Mouse (Mus musculus) lung, postnatal 0 days (tissue): ENCODE measurements at regions not wholly inside any gene's neighbourhood (a gene's known extent, or its start where the extent isn't known, plus 50 kb on each side); places are given as distances from the start of the nearest gene placed in this dataset.

ENCODE experiments used
- ATAC-seq: fragments of 200-750 bp; cut with Nextera tagmentation; 2 replicates; pipeline ENCODE4 v1.8.0; 2017; ENCODE audit warnings: moderate library complexity
- DNase-seq: peaks from one replicate; pipeline ENCODE4 v3.0.0-alpha.2; 2016; ENCODE audit warnings: low spot score
- H3K27ac ChIP-seq: fragments of 300-500 bp; sonication (generic); 2 replicates; pipeline ENCODE4 v1.5.1; 2014; ENCODE audit warnings: antibody characterized with exemption, mild to moderate bottlenecking, low read length, mixed read lengths
- H3K27me3 ChIP-seq: fragments of 300-500 bp; sonication (generic); replicated peaks from 2 replicates; pipeline ENCODE4 v1.6.1; 2014; ENCODE audit warnings: low read length, mixed read lengths; ENCODE audit not compliant: insufficient read depth
- H3K36me3 ChIP-seq: fragments of 300-500 bp; sonication (generic); 2 replicates; pipeline ENCODE4 v1.6.1; 2014; ENCODE audit warnings: low read length, mixed read lengths; ENCODE audit not compliant: insufficient read depth
- H3K4me1 ChIP-seq: fragments of 300-500 bp; sonication (generic); 2 replicates; pipeline ENCODE4 v1.6.1; 2014; ENCODE audit warnings: antibody characterized with exemption, low read depth, low read length, mixed read lengths; ENCODE audit not compliant: insufficient read depth
- H3K4me2 ChIP-seq: fragments of 300-500 bp; sonication (generic); replicated peaks from 2 replicates; pipeline ENCODE4 v1.6.1; 2014; ENCODE audit warnings: low read depth, mild to moderate bottlenecking, low read length, moderate library complexity, mixed read lengths
- H3K4me3 ChIP-seq: fragments of 300-500 bp; sonication (generic); 2 replicates; pipeline ENCODE4 v1.5.1; 2014; ENCODE audit warnings: low read depth, low read length
- H3K9ac ChIP-seq: fragments of 300-500 bp; sonication (generic); replicated peaks from 2 replicates; pipeline ENCODE4 v1.6.1; 2014; ENCODE audit warnings: low read depth, mild to moderate bottlenecking
- H3K9me3 ChIP-seq: fragments of 300-500 bp; sonication (generic); 2 replicates; pipeline ENCODE4 v1.6.1; 2016; ENCODE audit warnings: low read length, mixed read lengths
- CTCF ChIP-seq: IDR thresholded peaks from 2 replicates; pipeline ENCODE4 v1.5.1; 2016; ENCODE audit warnings: antibody characterized with exemption, mild to moderate bottlenecking
- EP300 ChIP-seq: IDR thresholded peaks from 2 replicates; pipeline ENCODE4 v1.6.1; 2016; ENCODE audit warnings: antibody characterized with exemption, mild to moderate bottlenecking, control low read depth
- WGBS: fragments of 180-500 bp; shearing (Covaris S2); extraction: QIAGEN DNeasy Blood & Tissue Kit; methylation state at CpG from one replicate; pipeline ENCODE4 v1.1.7; 2014; 5-methylcytosine and 5-hydroxymethylcytosine counted together

- Histone ChIP-seq H3K27me3 (no peaks in the 10 kb centered on the region), H3K4me3 (no peak overlapping the region), H3K9ac (no peak overlapping the region), H3K4me2 (no peak overlapping the region), H3K27ac (no peak overlapping the region), H3K9me3 (no peaks in the 10 kb centered on the region), H3K4me1 (no peaks in the 10 kb centered on the region), H3K36me3 (no peaks in the 10 kb centered on the region)
- no peak for DNase-seq
- 88% methylated on average over 6 of the region's 6 CpGs for WGBS
- TF ChIP-seq EP300: no peak
- no peak for ATAC-seq
These were observed 356.0 kb upstream of the Tmem161b start for GRCm38 (mm10) chr13:83865932-83866685.

- no peaks in the 10 kb centered on the region for H3K9me3 ChIP-seq
- WGBS: 36% methylated on average over 1 of the region's 1 CpGs
- H3K27me3 ChIP-seq: no peaks in the 10 kb centered on the region
- no peak for TF ChIP-seq CTCF
- DNase-seq: no peak
- no peak overlapping the region for H3K27ac ChIP-seq
- no peaks in the 10 kb centered on the region for H3K4me1 ChIP-seq
- no peak overlapping the region for H3K4me2 ChIP-seq
- H3K36me3 ChIP-seq: no peaks in the 10 kb centered on the region
- no peak overlapping the region for H3K9ac ChIP-seq
- no peak overlapping the region for H3K4me3 ChIP-seq
- no peak for ATAC-seq
These were observed 354.9 kb upstream of the Tmem161b start for GRCm38 (mm10) chr13:83867211-83867610.

- ATAC-seq: no peak
- no peak for DNase-seq
- H3K27me3 ChIP-seq: no peaks in the 10 kb centered on the region
- no peak overlapping the region for H3K9ac ChIP-seq
- H3K9me3 ChIP-seq: no peaks in the 10 kb centered on the region
- H3K4me1 ChIP-seq: no peaks in the 10 kb centered on the region
- H3K4me3 ChIP-seq: no peak overlapping the region
- H3K36me3 ChIP-seq: no peaks in the 10 kb centered on the region
- no peak overlapping the region for H3K4me2 ChIP-seq
- no peak overlapping the region for H3K27ac ChIP-seq
- TF ChIP-seq CTCF (no peak), EP300 (no peak)
- 70% methylated on average over 4 of the region's 4 CpGs for WGBS
These were observed 354.1 kb upstream of the Tmem161b start for GRCm38 (mm10) chr13:83867831-83868473.

- Histone ChIP-seq H3K27me3 (no peaks in the 10 kb centered on the region), H3K27ac (no peak overlapping the region), H3K4me3 (no peak overlapping the region), H3K9me3 (no peaks in the 10 kb centered on the region), H3K4me1 (no peaks in the 10 kb centered on the region), H3K36me3 (no peaks in the 10 kb centered on the region), H3K4me2 (no peak overlapping the region), H3K9ac (no peak overlapping the region)
- ATAC-seq: no peak
- TF ChIP-seq CTCF (no peak), EP300 (no peak)
- WGBS: 50% methylated on average over 4 of the region's 4 CpGs
- no peak for DNase-seq
These were observed 353.2 kb upstream of the Tmem161b start for GRCm38 (mm10) chr13:83868922-83869321.

- Histone ChIP-seq H3K4me3 (no peak overlapping the region), H3K36me3 (no peaks in the 10 kb centered on the region), H3K4me1 (no peaks in the 10 kb centered on the region), H3K27ac (no peak overlapping the region), H3K4me2 (no peak overlapping the region), H3K27me3 (no peaks in the 10 kb centered on the region), H3K9me3 (no peaks in the 10 kb centered on the region), H3K9ac (no peak overlapping the region)
- WGBS: 66% methylated on average over 3 of the region's 3 CpGs
- DNase-seq: no peak
- no peak for ATAC-seq
- no peak for TF ChIP-seq EP300
- TF ChIP-seq CTCF: no peak
These were observed 349.8 kb upstream of the Tmem161b start for GRCm38 (mm10) chr13:83872143-83872819.

GRCm38 (mm10) chr13:83872887-83873286 lies 349.2 kb upstream of the Tmem161b start:
- no peak for ATAC-seq
- H3K9me3 ChIP-seq: no peaks in the 10 kb centered on the region
- 42% methylated on average over 5 of the region's 5 CpGs for WGBS
- H3K4me1 ChIP-seq: no peaks in the 10 kb centered on the region
- H3K9ac ChIP-seq: no peak overlapping the region
- no peaks in the 10 kb centered on the region for H3K36me3 ChIP-seq
- H3K27me3 ChIP-seq: no peaks in the 10 kb centered on the region
- no peak for DNase-seq
- no peak overlapping the region for H3K4me2 ChIP-seq
- TF ChIP-seq EP300 (no peak), CTCF (no peak)
- no peak overlapping the region for H3K27ac ChIP-seq
- H3K4me3 ChIP-seq: no peak overlapping the region
